Mouse (Mus musculus) midbrain, embryonic 11.5 days (tissue): ENCODE results near the gene Mrnip. TPM values are rescaled to one million over a fixed set of nuclear protein-coding genes. Genes with fewer than 3 reads are reported as not detected.

Experiments used
- ATAC-seq: fragments of 200-750 bp; cut with Nextera tagmentation; 2 replicates; pipeline ENCODE4 v1.8.0; 2017; ENCODE audit warnings: moderate TSS enrichment, moderate library complexity; ENCODE audit not compliant: low FRiP score
- DNase-seq: peaks from one replicate; pipeline ENCODE4 v3.0.0; 2015; ENCODE audit warnings: low spot score; ENCODE audit errors: missing footprints
- H3K27ac ChIP-seq: fragments of 300-500 bp; sonication (generic); 2 replicates; pipeline ENCODE4 v1.5.1; 2014; ENCODE audit warnings: low read depth, low read length
- H3K27me3 ChIP-seq: fragments of 300-500 bp; sonication (generic); 2 replicates; pipeline ENCODE4 v1.6.1; 2014; ENCODE audit warnings: mild to moderate bottlenecking, low read length, moderate library complexity, mixed read lengths; ENCODE audit not compliant: control insufficient read depth, insufficient read depth
- H3K36me3 ChIP-seq: fragments of 300-500 bp; sonication (generic); 2 replicates; pipeline ENCODE4 v1.6.1; 2014; ENCODE audit warnings: mild to moderate bottlenecking, low read length, moderate library complexity, mixed read lengths; ENCODE audit not compliant: control insufficient read depth, insufficient read depth
- H3K4me1 ChIP-seq: fragments of 300-500 bp; sonication (generic); 2 replicates; pipeline ENCODE4 v1.6.1; 2014; ENCODE audit warnings: low read length; ENCODE audit not compliant: control insufficient read depth, insufficient read depth
- H3K4me2 ChIP-seq: fragments of 300-500 bp; sonication (generic); 2 replicates; pipeline ENCODE4 v1.6.1; 2014; ENCODE audit warnings: mild to moderate bottlenecking, moderate library complexity
- H3K4me3 ChIP-seq: fragments of 300-500 bp; sonication (generic); 2 replicates; pipeline ENCODE4 v1.5.1; 2014; ENCODE audit warnings: low read depth, low read length
- H3K9ac ChIP-seq: fragments of 300-500 bp; sonication (generic); 2 replicates; pipeline ENCODE4 v1.6.1; 2014; ENCODE audit warnings: low read length
- H3K9me3 ChIP-seq: fragments of 300-500 bp; sonication (generic); 2 replicates; pipeline ENCODE4 v1.6.1; 2016; ENCODE audit warnings: low read length; ENCODE audit not compliant: control insufficient read depth
- WGBS: fragments of 180-500 bp; shearing (Covaris S2); extraction: QIAGEN DNeasy Blood & Tissue Kit; methylation state at CpG from one replicate; pipeline ENCODE4 v1.1.7; 2014; 5-methylcytosine and 5-hydroxymethylcytosine counted together
- microRNA-seq: library from miRNA; unstranded; fragments of <30 nt; microRNA quantifications from one replicate; pipeline ENCODE4, GENCODE M21; 2017
- polyA plus RNA-seq: library from polyadenylated mRNA; unstranded; fragments of >200 nt; fragmentation: Nextera tagmentation; extraction: Ambion mirVana; gene quantifications from 2 replicates; pipeline ENCODE4 v1.2.1, GENCODE M21; 2014

The Mrnip gene
- polyA plus RNA-seq, 1 experiment from 2014 or later = 20.0 TPM

DNA sequence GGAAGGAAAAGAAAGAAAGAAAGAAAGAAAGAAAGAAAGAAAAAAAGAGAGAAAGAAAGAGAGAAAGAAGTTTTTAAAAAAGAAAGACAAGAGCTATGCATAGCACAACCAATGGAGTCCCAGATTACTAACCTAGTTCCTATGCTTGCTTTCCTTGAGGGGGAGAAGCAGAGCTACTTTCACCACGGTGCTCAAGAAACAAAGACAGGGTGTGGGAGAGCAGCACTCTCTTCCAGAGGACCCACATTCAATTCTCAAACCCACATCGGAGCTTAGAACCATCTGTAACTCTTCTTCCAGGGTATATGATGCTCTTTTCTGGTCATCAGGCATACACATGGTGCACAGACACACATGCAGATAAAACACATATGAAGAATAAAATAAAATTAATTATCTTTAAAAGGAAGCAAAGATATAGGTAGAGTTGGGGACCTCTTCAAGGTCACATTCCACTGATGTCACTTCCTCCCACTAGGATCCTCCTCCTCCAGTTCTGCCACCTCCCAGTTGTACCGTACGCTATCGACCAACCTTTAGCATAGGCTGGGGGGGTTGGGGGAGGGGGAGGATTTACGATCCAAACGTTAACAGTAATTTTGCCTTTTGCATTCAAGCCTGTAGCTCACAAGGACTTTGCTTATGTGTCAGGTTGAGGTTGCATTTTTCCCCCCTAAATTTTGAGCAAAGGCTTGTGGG lies 74.4 kb downstream of the Mrnip start:
- Histone ChIP-seq H3K4me1 (no peaks in the 10 kb centered on the region), H3K27me3 (no peaks in the 10 kb centered on the region), H3K36me3 (no peaks in the 10 kb centered on the region), H3K9ac (no peak overlapping the region), H3K4me2 (no peak overlapping the region), H3K9me3 (no peaks in the 10 kb centered on the region), H3K27ac (no peak overlapping the region), H3K4me3 (no peak overlapping the region)
- ATAC-seq (no peak), DNase-seq (no peak)
- WGBS = 88% methylated on average over 7 of the region's 7 CpGs

Small RNAs within 50 kb of the gene (microRNA-seq; reads per million reads assigned to microRNA genes)
- not detected for gene Mir6919

Other genes with a start within 250 kb of the Mrnip start
- gene Rnf130, start 149.1 kb upstream of the Mrnip start, polyA plus RNA-seq = 90.9 and 91.0 TPM in 2 replicates
- gene Tbc1d9b, start 43.0 kb upstream of the Mrnip start, polyA plus RNA-seq = 27.6 and 30.0 TPM in 2 replicates
- 144 and 156 TPM in 2 replicates for gene Sqstm1, start 36.4 kb downstream of the Mrnip start, polyA plus RNA-seq
- gene Mgat4b, start 36.4 kb downstream of the Mrnip start, polyA plus RNA-seq = 13.4 and 18.7 TPM in 2 replicates
- 0.59 and 0.92 TPM in 2 replicates for gene Ltc4s, start 64.2 kb downstream of the Mrnip start, polyA plus RNA-seq
- gene Maml1, start 117.9 kb downstream of the Mrnip start, polyA plus RNA-seq = 9.5 and 10.7 TPM in 2 replicates
- gene Canx, start 151.2 kb downstream of the Mrnip start, polyA plus RNA-seq = 237 and 254 TPM in 2 replicates
- gene Cby3, start 180.0 kb downstream of the Mrnip start, polyA plus RNA-seq = not detected in 2 replicates
- 848 and 902 TPM in 2 replicates for gene Hnrnph1, start 202.5 kb downstream of the Mrnip start, polyA plus RNA-seq